Mouse (Mus musculus) layer of hippocampus, adult 2 months (tissue): ENCODE results near the gene Miox. TPM values are rescaled to one million over a fixed set of nuclear protein-coding genes. Genes with fewer than 3 reads are reported as not detected.

Source experiments
- DNase-seq, 2 experiments: peaks; one replicate each; pipeline ENCODE4 v3.0.0; 2022; ENCODE audit warnings: low spot score in 2 of 2
- H3K27ac ChIP-seq: fragments of 200-600 bp; 2 replicates; pipeline ENCODE4 v1.8.1; 2022
- H3K4me3 ChIP-seq: fragments of 200-600 bp; 2 replicates; pipeline ENCODE4 v1.8.1; 2022; ENCODE audit warnings: mild to moderate bottlenecking
- CTCF ChIP-seq: fragments of 200-600 bp; conservative IDR thresholded peaks from 2 replicates; pipeline ENCODE4 v1.8.1; 2022; ENCODE audit warnings: antibody characterized with exemption, mild to moderate bottlenecking, moderate library complexity
- microRNA-seq, 2 experiments: library from miRNA; unstranded; fragments of <30 nt; microRNA quantifications; one replicate each; pipeline ENCODE4 v1.2.0; 2021
- total RNA-seq, 2 experiments: library from RNA; stranded (reverse); gene quantifications; 2 replicates each; pipeline ENCODE4 v1.2.3; 2021

Miox gene
- total RNA-seq, 2 experiments from 2014 or later: not detected

DNA sequence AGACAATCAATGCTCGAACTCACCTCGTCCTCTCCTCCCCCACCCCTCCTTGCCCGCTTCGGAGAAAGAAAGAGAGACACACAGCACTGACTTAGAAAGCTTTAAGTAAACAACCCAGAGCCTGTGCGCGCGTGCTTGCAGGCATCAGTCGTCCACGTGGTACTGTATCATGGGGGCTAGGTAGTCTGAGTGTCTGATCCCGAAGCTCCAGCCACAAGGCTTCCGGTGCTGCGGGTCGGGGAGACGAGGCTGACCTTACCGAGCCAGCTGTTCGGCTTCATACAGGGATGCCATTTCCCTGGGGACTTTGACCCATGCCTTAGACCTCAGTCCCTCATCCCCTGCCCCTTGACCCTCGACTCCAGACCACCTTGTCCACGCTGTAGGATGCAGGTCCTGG lies 43.2 kb downstream of the Miox start:
- DNase-seq: no peak
- Histone ChIP-seq H3K27ac (no peak overlapping the region), H3K4me3 (no peak overlapping the region)
- TF ChIP-seq CTCF: no peak

DNA sequence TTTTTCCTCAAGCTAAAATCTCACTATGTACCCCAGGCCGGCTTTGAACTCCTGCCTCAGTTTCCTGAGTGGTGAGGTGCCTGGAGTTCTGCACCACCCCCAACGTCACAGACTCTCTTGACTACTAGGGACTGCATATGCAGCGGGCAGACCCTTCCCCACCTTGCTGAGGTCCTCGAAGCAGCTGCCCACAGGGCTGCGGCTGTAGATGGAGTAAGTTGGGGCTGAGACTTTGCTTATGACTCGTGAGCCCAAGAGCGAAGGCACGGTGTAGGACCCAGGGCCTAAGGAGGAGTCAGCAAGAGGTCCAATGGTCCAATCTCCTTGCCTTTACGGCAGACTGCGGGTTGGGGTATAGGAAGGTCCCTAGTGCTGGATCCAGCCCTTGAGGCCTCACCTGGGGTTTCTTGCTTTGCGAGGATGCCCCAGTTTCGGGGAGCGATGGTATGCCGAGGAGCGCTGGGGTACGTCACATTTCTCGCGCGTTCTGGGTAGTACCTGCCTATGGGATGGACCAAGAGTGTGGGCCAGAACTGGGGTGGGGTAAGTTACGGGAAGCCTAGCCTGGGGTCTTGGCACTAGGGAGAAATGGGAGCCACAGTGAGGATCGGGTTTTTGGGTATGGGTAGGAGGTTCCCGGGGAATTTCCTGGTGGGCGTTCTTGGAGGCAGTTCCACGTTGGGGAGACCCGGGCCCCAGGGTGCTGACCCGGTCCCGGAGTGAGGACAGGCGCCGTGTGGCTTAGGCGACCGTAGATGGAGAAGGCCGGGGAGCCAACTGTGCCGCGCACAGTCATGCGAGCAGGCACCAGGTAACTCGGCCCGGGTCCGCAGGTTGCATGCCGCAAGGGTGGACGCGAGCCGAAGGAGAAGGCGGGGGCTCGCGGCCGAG lies 44.0 kb downstream of the Miox start:
- no peak for DNase-seq
- no peak for TF ChIP-seq CTCF
- Histone ChIP-seq H3K4me3 (peak overlapping the region; percentile 59), H3K27ac (peak overlapping the region; percentile 77)

GRCm38 (mm10) chr15:89378831-89379401 lies 44.7 kb downstream of the Miox start, which contains the start of gene Odf3b:
Odf3b (minus strand) TSS chr15:89379282.
- Histone ChIP-seq H3K27ac (peak within 1 kb of the TSS; percentile 77), H3K4me3 (peak within 1 kb of the TSS; percentile 59)
- no peak for TF ChIP-seq CTCF
- DNase-seq: no peak

- TF ChIP-seq CTCF: no peak
- DNase-seq: no peak
- Histone ChIP-seq H3K4me3 (peak overlapping the region; percentile 59), H3K27ac (peak overlapping the region; percentile 77)
Measured at GRCm38 (mm10) chr15:89379429-89379828, 45.2 kb downstream of the Miox start.

GRCm38 (mm10) chr15:89384617-89385016 lies 50.4 kb downstream of the Miox start, which contains the start of gene Klhdc7b:
Klhdc7b (plus strand) TSS chr15:89384917.
- no peak within 1 kb of the TSS for H3K27ac ChIP-seq
- no peak for DNase-seq
- H3K4me3 ChIP-seq: no peak within 1 kb of the TSS
- TF ChIP-seq CTCF: no peak

Small RNAs within 50 kb of the gene (microRNA-seq; reads per million reads assigned to microRNA genes)
- gene Mir6959: 4.2 to 5.4 reads per million in 2 experiments

Other genes starting within 250 kb of the Miox start
- 10 to 100 TPM; 21.2 to 22.0 TPM for gene Selenoo, start 245.3 kb upstream of the Miox start, total RNA-seq
- 10 to 100 TPM; 31.0 to 31.5 TPM for gene Tubgcp6, start 211.3 kb upstream of the Miox start, total RNA-seq
- 10 to 100 TPM; 16.3 to 17.9 TPM for gene Hdac10, start 205.7 kb upstream of the Miox start, total RNA-seq
- 1 to 10 TPM; 4.4 to 5.6 TPM for gene Mapk12, start 193.7 kb upstream of the Miox start, total RNA-seq
- 10 to 100 TPM; 21.6 to 25.8 TPM for gene Mapk11, start 184.8 kb upstream of the Miox start, total RNA-seq
- gene Plxnb2, start 153.6 kb upstream of the Miox start, total RNA-seq: 10 to 100 TPM; 49.7 to 59.1 TPM
- gene Dennd6b, start 137.9 kb upstream of the Miox start, total RNA-seq: 10 to 100 TPM; 39.6 to 41.5 TPM
- gene Ppp6r2, start 122.8 kb upstream of the Miox start, total RNA-seq: 100 to 1,000 TPM; 170 to 172 TPM
- gene Sbf1, start 19.1 kb upstream of the Miox start, total RNA-seq: 100 to 1,000 TPM; 356 to 361 TPM
- not detected for gene Adm2, start 11.7 kb upstream of the Miox start, total RNA-seq
- 10 to 100 TPM; 14.8 to 20.0 TPM for gene Lmf2, start 21.3 kb downstream of the Miox start, total RNA-seq
- gene Ncaph2, start 21.3 kb downstream of the Miox start, total RNA-seq: 100 to 1,000 TPM in 1 of 2 experiments, 10 to 100 TPM in 1; 97.6 to 101 TPM
- gene Sco2, start 39.4 kb downstream of the Miox start, total RNA-seq: 10 to 100 TPM; 28.7 to 33.3 TPM
- gene Tymp, start 42.6 kb downstream of the Miox start, total RNA-seq: 1 to 10 TPM; 1.3 TPM
- gene Odf3b, start 44.9 kb downstream of the Miox start, total RNA-seq: 1 to 10 TPM; 1.9 to 2.9 TPM
- under 1 TPM; 0.59 to 0.71 TPM for gene Klhdc7b, start 50.5 kb downstream of the Miox start, total RNA-seq
- gene Syce3, start 76.1 kb downstream of the Miox start, total RNA-seq: not detected
- 1 to 10 TPM; 1.3 to 3.1 TPM for gene Cpt1b, start 91.5 kb downstream of the Miox start, total RNA-seq
- gene C730034F03Rik, start 95.2 kb downstream of the Miox start, total RNA-seq: 1 to 10 TPM; 1.8 to 3.4 TPM
- gene Gm44502, start 95.3 kb downstream of the Miox start, total RNA-seq: under 1 TPM in 1 of 2 experiments, not detected in 1; 0.66 TPM
- gene Chkb, start 95.5 kb downstream of the Miox start, total RNA-seq: 10 to 100 TPM; 38.9 to 48.2 TPM
- gene Mapk8ip2, start 119.5 kb downstream of the Miox start, total RNA-seq: 100 to 1,000 TPM; 254 to 279 TPM
- gene Arsa, start 143.0 kb downstream of the Miox start, total RNA-seq: 10 to 100 TPM; 29.2 to 31.4 TPM
- gene Shank3, start 165.2 kb downstream of the Miox start, total RNA-seq: 100 to 1,000 TPM; 243 to 251 TPM
- 1 to 10 TPM in 1 of 2 experiments, under 1 TPM in 1; 0.92 to 1.3 TPM for gene Acr, start 233.9 kb downstream of the Miox start, total RNA-seq